Mouse (Mus musculus): ENCODE data around the gene Hlf. TPM values are rescaled to one million over a fixed set of nuclear protein-coding genes. Genes with fewer than 3 reads are reported as not detected.
A peak's percentile ranks its signal among the peaks of the same experiment; 100 is the strongest.

Gene Hlf
- total RNA-seq, 1 experiment = 1.4 TPM

GRCm38 (mm10) chr11:90423896-90424295, 33.2 kb upstream of the Hlf start:
- TF ChIP-seq HCFC1 (IDR thresholded peaks at IDR 0.05; ENCODE audit: borderline replicate concordance, insufficient read depth, low read length) (no peak), CHD2 (IDR thresholded peaks at IDR 0.05; ENCODE audit: low read depth, low read length) (no peak), ZNF384 (IDR thresholded peaks at IDR 0.05; ENCODE audit: low read depth, low read length) (no peak), ZC3H11A (IDR thresholded peaks at IDR 0.05; ENCODE audit: borderline replicate concordance, low read depth, low read length) (no peak), MAFK (IDR thresholded peaks at IDR 0.05; ENCODE audit: insufficient read depth, low read depth, low read length) (no peak)
- in situ Hi-C loops (cut with MboI; ENCODE audit: low sequenced_read_pairs in 2 of 2, unreplicated experiment in 2 of 2) = no loop called here
- Histone ChIP-seq H3K4me1 (ENCODE audit: control insufficient read depth in 2 of 2, insufficient read depth in 2 of 2, low read length in 2 of 2, poor library complexity in 1 of 2) (peaks cover 0 to 3% of the 10 kb centered on the region in 2 experiments; a peak in 2 of 4 replicates), H3K9me3 (ENCODE audit: control insufficient read depth, insufficient read depth, low read depth, low read length) (no peaks in the 10 kb centered on the region), H3K9ac (ENCODE audit: insufficient read depth, low read depth, low read length, poor library complexity, severe bottlenecking) (no peak overlapping the region), H3K36me3 (ENCODE audit: control insufficient read depth, insufficient read depth, low read length, poor library complexity, severe bottlenecking) (no peaks in the 10 kb centered on the region), H3K27ac (ENCODE audit: insufficient read depth, low read depth, low read length, poor library complexity, severe bottlenecking) (no peak overlapping the region), H3K4me3 (ENCODE audit: insufficient read depth in 1 of 2, low read depth in 1 of 2, low read length in 2 of 2, poor library complexity in 1 of 2, severe bottlenecking in 1 of 2) (no peak overlapping the region)
- no peak for DNase-seq (ENCODE audit: low read depth, low spot score)

GRCm38 (mm10) chr11:90419706-90420105, 29.0 kb upstream of the Hlf start:
- in situ Hi-C loops (cut with MboI; ENCODE audit: low sequenced_read_pairs in 2 of 2, unreplicated experiment in 2 of 2) = no loop called here
- DNase-seq (ENCODE audit: low read depth, low spot score) = no peak
- Histone ChIP-seq H3K4me1 (ENCODE audit: control insufficient read depth in 2 of 2, insufficient read depth in 2 of 2, low read length in 2 of 2, poor library complexity in 1 of 2) (peaks cover 5% of the 10 kb centered on the region in 2 experiments; a peak in 2 of 4 replicates), H3K9ac (ENCODE audit: insufficient read depth, low read depth, low read length, poor library complexity, severe bottlenecking) (no peak overlapping the region), H3K27ac (ENCODE audit: insufficient read depth, low read depth, low read length, poor library complexity, severe bottlenecking) (no peak overlapping the region), H3K4me3 (ENCODE audit: insufficient read depth in 1 of 2, low read depth in 1 of 2, low read length in 2 of 2, poor library complexity in 1 of 2, severe bottlenecking in 1 of 2) (no peak overlapping the region), H3K36me3 (ENCODE audit: control insufficient read depth, insufficient read depth, low read length, poor library complexity, severe bottlenecking) (no peaks in the 10 kb centered on the region), H3K9me3 (ENCODE audit: control insufficient read depth, insufficient read depth, low read depth, low read length) (no peaks in the 10 kb centered on the region)
- TF ChIP-seq ZNF384 (IDR thresholded peaks at IDR 0.05; ENCODE audit: low read depth, low read length) (no peak), MAFK (IDR thresholded peaks at IDR 0.05; ENCODE audit: insufficient read depth, low read depth, low read length) (no peak), CHD2 (IDR thresholded peaks at IDR 0.05; ENCODE audit: low read depth, low read length) (no peak), ZC3H11A (IDR thresholded peaks at IDR 0.05; ENCODE audit: borderline replicate concordance, low read depth, low read length) (no peak), HCFC1 (IDR thresholded peaks at IDR 0.05; ENCODE audit: borderline replicate concordance, insufficient read depth, low read length) (no peak)

GRCm38 (mm10) chr11:90417921-90418320, 27.2 kb upstream of the Hlf start:
- DNase-seq (ENCODE audit: low read depth, low spot score) = peak; percentile 91
- no peak for TF ChIP-seq CHD2 (IDR thresholded peaks at IDR 0.05; ENCODE audit: low read depth, low read length)
- no peak for TF ChIP-seq ZNF384 (IDR thresholded peaks at IDR 0.05; ENCODE audit: low read depth, low read length)
- TF ChIP-seq HCFC1 (IDR thresholded peaks at IDR 0.05; ENCODE audit: borderline replicate concordance, insufficient read depth, low read length) = no peak
- TF ChIP-seq ZC3H11A (IDR thresholded peaks at IDR 0.05; ENCODE audit: borderline replicate concordance, low read depth, low read length) = no peak
- TF ChIP-seq MAFK (IDR thresholded peaks at IDR 0.05; ENCODE audit: insufficient read depth, low read depth, low read length) = no peak
- in situ Hi-C loops (cut with MboI; ENCODE audit: low sequenced_read_pairs in 2 of 2, unreplicated experiment in 2 of 2) = no loop called here
- H3K36me3 ChIP-seq (ENCODE audit: control insufficient read depth, insufficient read depth, low read length, poor library complexity, severe bottlenecking) = no peaks in the 10 kb centered on the region
- no peaks in the 10 kb centered on the region for H3K9me3 ChIP-seq (ENCODE audit: control insufficient read depth, insufficient read depth, low read depth, low read length)
- H3K9ac ChIP-seq (ENCODE audit: insufficient read depth, low read depth, low read length, poor library complexity, severe bottlenecking) = no peak overlapping the region
- H3K4me1 ChIP-seq (ENCODE audit: control insufficient read depth in 2 of 2, insufficient read depth in 2 of 2, low read length in 2 of 2, poor library complexity in 1 of 2) = peaks cover 5% of the 10 kb centered on the region in 2 experiments; a peak in 2 of 4 replicates
- no peak overlapping the region for H3K27ac ChIP-seq (ENCODE audit: insufficient read depth, low read depth, low read length, poor library complexity, severe bottlenecking)
- H3K4me3 ChIP-seq (ENCODE audit: insufficient read depth in 1 of 2, low read depth in 1 of 2, low read length in 2 of 2, poor library complexity in 1 of 2, severe bottlenecking in 1 of 2) = no peak overlapping the region

GRCm38 (mm10) chr11:90417011-90417410, 26.3 kb upstream of the Hlf start:
- no peaks in the 10 kb centered on the region for H3K36me3 ChIP-seq (ENCODE audit: control insufficient read depth, insufficient read depth, low read length, poor library complexity, severe bottlenecking)
- in situ Hi-C loops (cut with MboI; ENCODE audit: low sequenced_read_pairs in 2 of 2, unreplicated experiment in 2 of 2) = no loop called here
- TF ChIP-seq ZNF384 (IDR thresholded peaks at IDR 0.05; ENCODE audit: low read depth, low read length) (no peak), MAFK (IDR thresholded peaks at IDR 0.05; ENCODE audit: insufficient read depth, low read depth, low read length) (no peak)
- H3K4me3 ChIP-seq (ENCODE audit: insufficient read depth in 1 of 2, low read depth in 1 of 2, low read length in 2 of 2, poor library complexity in 1 of 2, severe bottlenecking in 1 of 2) = no peak overlapping the region
- H3K9ac ChIP-seq (ENCODE audit: insufficient read depth, low read depth, low read length, poor library complexity, severe bottlenecking) = no peak overlapping the region
- DNase-seq (ENCODE audit: low read depth, low spot score) = no peak
- H3K27ac ChIP-seq (ENCODE audit: insufficient read depth, low read depth, low read length, poor library complexity, severe bottlenecking) = no peak overlapping the region
- peaks cover 5% of the 10 kb centered on the region in 2 experiments; a peak in 2 of 4 replicates for H3K4me1 ChIP-seq (ENCODE audit: control insufficient read depth in 2 of 2, insufficient read depth in 2 of 2, low read length in 2 of 2, poor library complexity in 1 of 2)
- no peaks in the 10 kb centered on the region for H3K9me3 ChIP-seq (ENCODE audit: control insufficient read depth, insufficient read depth, low read depth, low read length)

- H3K36me3 ChIP-seq (ENCODE audit: control insufficient read depth, insufficient read depth, low read length, poor library complexity, severe bottlenecking) = no peaks in the 10 kb centered on the region
- H3K4me3 ChIP-seq (ENCODE audit: insufficient read depth in 1 of 2, low read depth in 1 of 2, low read length in 2 of 2, poor library complexity in 1 of 2, severe bottlenecking in 1 of 2) = no peak overlapping the region
- no peaks in the 10 kb centered on the region for H3K9me3 ChIP-seq (ENCODE audit: control insufficient read depth, insufficient read depth, low read depth, low read length)
- H3K4me1 ChIP-seq (ENCODE audit: control insufficient read depth in 2 of 2, insufficient read depth in 2 of 2, low read length in 2 of 2, poor library complexity in 1 of 2) = peaks cover 0 to 9% of the 10 kb centered on the region in 2 experiments; a peak in 1 of 4 replicates
- H3K27ac ChIP-seq (ENCODE audit: insufficient read depth, low read depth, low read length, poor library complexity, severe bottlenecking) = no peak overlapping the region
- DNase-seq (ENCODE audit: low read depth, low spot score) = no peak
- TF ChIP-seq ZNF384 (IDR thresholded peaks at IDR 0.05; ENCODE audit: low read depth, low read length) (no peak), ZC3H11A (IDR thresholded peaks at IDR 0.05; ENCODE audit: borderline replicate concordance, low read depth, low read length) (no peak), MAFK (IDR thresholded peaks at IDR 0.05; ENCODE audit: insufficient read depth, low read depth, low read length) (no peak), HCFC1 (IDR thresholded peaks at IDR 0.05; ENCODE audit: borderline replicate concordance, insufficient read depth, low read length) (no peak), CHD2 (IDR thresholded peaks at IDR 0.05; ENCODE audit: low read depth, low read length) (no peak)
- in situ Hi-C loops (cut with MboI; ENCODE audit: low sequenced_read_pairs in 2 of 2, unreplicated experiment in 2 of 2) = no loop called here
- H3K9ac ChIP-seq (ENCODE audit: insufficient read depth, low read depth, low read length, poor library complexity, severe bottlenecking) = no peak overlapping the region
Measured at GRCm38 (mm10) chr11:90398850-90399249, 8.2 kb upstream of the Hlf start.
